Mouse (Mus musculus) embryonic fibroblast, embryonic 13.5 days (primary cell): Measurements from ENCODE around the gene Zdhhc11.

Source experiments
- CTCF ChIP-seq: IDR thresholded peaks from 2 replicates; pipeline ENCODE4 v1.5.1; 2011; ENCODE audit warnings: mild to moderate bottlenecking, control low read depth, low read length, moderate library complexity, borderline replicate concordance; ENCODE audit not compliant: insufficient read depth
- POLR2A ChIP-seq: IDR thresholded peaks from 2 replicates; pipeline ENCODE4 v1.6.1; 2011; ENCODE audit warnings: low read depth, mild to moderate bottlenecking, control low read depth, low read length, moderate library complexity

- TF ChIP-seq POLR2A (no peak), CTCF (no peak)
These were observed at the start of gene Zdhhc11 for GRCm38 (mm10) chr13:73963551-73963950.
